Mouse (Mus musculus): ENCODE results near the gene Vrk3. TPM values are rescaled to one million over a fixed set of nuclear protein-coding genes. Genes with fewer than 3 reads are reported as not detected.
"Not testable (repeated sequence)": the region's sequence is repeated elsewhere in the genome, so short reads cannot be mapped to it uniquely, and the experiment has no call there.

Gene Vrk3
- polyA plus RNA-seq, 1 experiment: 52.2 TPM

DNA sequence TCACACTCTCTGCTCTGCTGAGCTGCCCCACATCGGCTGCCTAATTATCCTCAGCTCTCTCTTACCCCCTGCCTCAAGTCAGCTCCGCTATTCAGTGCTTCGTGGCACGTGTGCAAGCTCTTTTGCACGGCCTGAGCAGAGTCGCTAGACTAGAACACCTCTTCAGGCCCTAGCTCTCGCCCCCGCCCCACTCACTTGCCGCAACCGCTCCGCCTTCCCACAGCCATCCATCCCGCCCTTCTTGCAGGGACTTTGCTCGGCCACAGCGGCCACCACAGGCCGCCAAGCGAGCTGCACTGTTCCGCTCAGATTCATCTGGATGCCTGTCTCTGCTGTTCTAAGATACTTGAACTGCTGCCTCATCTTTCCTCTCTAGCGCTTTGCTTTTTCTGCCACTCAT is 3.1 kb upstream of the Vrk3 start:
- H3K27me3 ChIP-seq (ENCODE audit: control insufficient read depth, insufficient read depth, low read length, poor library complexity, severe bottlenecking): no peaks in the 10 kb centered on the region
- peaks cover 9% of the 10 kb centered on the region; the same call in 1 of the 2 replicates for H3K36me3 ChIP-seq (ENCODE audit: control insufficient read depth, insufficient read depth, low read length, poor library complexity, severe bottlenecking)
- peak overlapping the region; percentile 73 for H3K4me3 ChIP-seq (ENCODE audit: low read depth, low read length)
- H3K27ac ChIP-seq (ENCODE audit: insufficient read depth, low read length): no peak overlapping the region
- peaks cover 3% of the 10 kb centered on the region for H3K4me1 ChIP-seq (ENCODE audit: control insufficient read depth, insufficient read depth, low read length)
- no peaks in the 10 kb centered on the region for H3K9me3 ChIP-seq (replicated peaks; ENCODE audit: control insufficient read depth, insufficient read depth, low read length, poor library complexity, severe bottlenecking)
- peak overlapping the region; percentile 45; the same call in 1 of the 2 replicates for H3K9ac ChIP-seq (ENCODE audit: low read depth, poor library complexity, severe bottlenecking)
- TF ChIP-seq CTCF (IDR thresholded peaks at IDR 0.05; ENCODE audit: low read depth, low read length) (peak; percentile 82), EP300 (IDR thresholded peaks at IDR 0.05; ENCODE audit: insufficient read depth, low read depth, low read length) (no peak)

DNA sequence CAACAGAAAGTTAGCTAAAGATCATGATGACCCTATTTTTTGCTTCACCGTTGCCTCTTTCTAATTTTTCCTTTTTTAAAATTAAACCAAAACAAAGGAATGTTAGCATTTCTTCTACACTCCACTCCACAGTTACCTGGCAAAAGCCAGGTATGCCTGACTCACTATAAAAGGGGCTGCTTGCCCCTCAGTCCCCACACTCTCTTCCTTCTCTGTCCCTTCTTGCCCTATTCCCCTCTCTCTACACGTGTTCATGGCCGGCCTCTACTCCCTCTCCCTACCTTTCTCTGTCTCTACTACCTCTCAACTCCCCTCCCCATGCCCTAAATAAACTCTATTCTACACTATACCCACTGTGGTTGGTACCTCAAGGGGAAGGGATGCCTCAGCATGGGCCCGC is 1.1 kb upstream of the Vrk3 start:
- Histone ChIP-seq H3K9ac (ENCODE audit: low read depth, poor library complexity, severe bottlenecking) (peak overlapping the region; percentile 91), H3K4me3 (ENCODE audit: low read depth, low read length) (peak overlapping the region; percentile 95), H3K27ac (ENCODE audit: insufficient read depth, low read length) (no peak overlapping the region), H3K36me3 (ENCODE audit: control insufficient read depth, insufficient read depth, low read length, poor library complexity, severe bottlenecking) (no peaks in the 10 kb centered on the region), H3K27me3 (ENCODE audit: control insufficient read depth, insufficient read depth, low read length, poor library complexity, severe bottlenecking) (no peaks in the 10 kb centered on the region), H3K4me1 (ENCODE audit: control insufficient read depth, insufficient read depth, low read length) (peaks cover 3% of the 10 kb centered on the region), H3K9me3 (replicated peaks; ENCODE audit: control insufficient read depth, insufficient read depth, low read length, poor library complexity, severe bottlenecking) (no peaks in the 10 kb centered on the region)
- TF ChIP-seq EP300 (IDR thresholded peaks at IDR 0.05; ENCODE audit: insufficient read depth, low read depth, low read length) (no peak), CTCF (IDR thresholded peaks at IDR 0.05; ENCODE audit: low read depth, low read length) (no peak), POLR2A (IDR thresholded peaks at IDR 0.05; ENCODE audit: insufficient read depth, low read length) (no peak)

DNA sequence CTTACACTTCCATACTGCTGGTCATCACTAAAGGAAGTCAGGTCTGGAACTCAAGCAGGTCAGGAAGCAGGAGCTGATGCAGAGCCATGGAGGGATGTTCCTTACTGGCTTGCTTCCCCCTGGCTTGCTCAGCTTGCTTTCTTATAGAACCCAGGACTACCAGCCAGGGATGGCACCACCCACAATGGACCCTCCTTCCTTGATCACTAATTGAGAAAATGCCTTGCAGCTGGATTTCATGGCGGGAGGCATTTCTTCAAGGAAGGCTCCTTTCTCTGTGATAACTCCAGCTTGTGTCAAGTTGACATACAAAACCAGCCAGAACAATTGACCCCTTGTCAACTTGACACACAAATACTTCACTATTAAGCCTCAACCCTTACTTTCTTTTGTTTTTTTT is 2.7 kb downstream of the Vrk3 start, which contains the start of gene Zfp473:
Zfp473 (minus strand) TSS at position 101 of the 400 bp plus-strand sequence.
- not testable (repeated sequence) for H3K9me3 ChIP-seq (replicated peaks; ENCODE audit: control insufficient read depth, insufficient read depth, low read length, poor library complexity, severe bottlenecking); H3K9ac ChIP-seq (ENCODE audit: low read depth, poor library complexity, severe bottlenecking); H3K27me3 ChIP-seq (ENCODE audit: control insufficient read depth, insufficient read depth, low read length, poor library complexity, severe bottlenecking); H3K4me3 ChIP-seq (ENCODE audit: low read depth, low read length); H3K36me3 ChIP-seq (ENCODE audit: control insufficient read depth, insufficient read depth, low read length, poor library complexity, severe bottlenecking); H3K27ac ChIP-seq (ENCODE audit: insufficient read depth, low read length); H3K4me1 ChIP-seq (ENCODE audit: control insufficient read depth, insufficient read depth, low read length)

DNA sequence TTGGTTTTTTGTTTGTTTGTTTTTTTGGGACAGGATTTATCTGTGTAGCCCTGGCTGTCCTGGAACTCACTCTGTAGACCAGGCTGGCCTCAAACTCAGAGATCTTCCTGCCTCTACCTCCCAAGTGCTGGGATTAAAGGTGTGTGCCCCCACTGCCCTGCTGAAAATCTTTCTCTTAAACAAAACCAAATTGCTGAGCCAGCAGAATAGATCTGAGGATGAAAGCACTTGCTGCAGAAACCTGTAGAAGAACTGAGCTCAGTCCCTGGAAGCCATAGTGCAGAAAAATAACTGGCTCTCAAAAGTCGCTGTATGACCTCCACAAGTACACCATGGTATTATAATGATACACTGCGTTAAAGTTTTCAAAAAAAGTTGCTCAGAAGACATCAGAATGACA is 9.0 kb downstream of the Vrk3 start:
- TF ChIP-seq EP300 (IDR thresholded peaks at IDR 0.05; ENCODE audit: insufficient read depth, low read depth, low read length) (no peak), CTCF (IDR thresholded peaks at IDR 0.05; ENCODE audit: low read depth, low read length) (no peak), POLR2A (IDR thresholded peaks at IDR 0.05; ENCODE audit: insufficient read depth, low read length) (no peak)
- no peak overlapping the region for H3K4me3 ChIP-seq (ENCODE audit: low read depth, low read length)
- H3K9ac ChIP-seq (ENCODE audit: low read depth, poor library complexity, severe bottlenecking): no peak overlapping the region
- no peaks in the 10 kb centered on the region for H3K27me3 ChIP-seq (ENCODE audit: control insufficient read depth, insufficient read depth, low read length, poor library complexity, severe bottlenecking)
- no peaks in the 10 kb centered on the region for H3K4me1 ChIP-seq (ENCODE audit: control insufficient read depth, insufficient read depth, low read length)
- H3K9me3 ChIP-seq (replicated peaks; ENCODE audit: control insufficient read depth, insufficient read depth, low read length, poor library complexity, severe bottlenecking): no peaks in the 10 kb centered on the region
- H3K36me3 ChIP-seq (ENCODE audit: control insufficient read depth, insufficient read depth, low read length, poor library complexity, severe bottlenecking): peaks cover 5% of the 10 kb centered on the region
- no peak overlapping the region for H3K27ac ChIP-seq (ENCODE audit: insufficient read depth, low read length)

DNA sequence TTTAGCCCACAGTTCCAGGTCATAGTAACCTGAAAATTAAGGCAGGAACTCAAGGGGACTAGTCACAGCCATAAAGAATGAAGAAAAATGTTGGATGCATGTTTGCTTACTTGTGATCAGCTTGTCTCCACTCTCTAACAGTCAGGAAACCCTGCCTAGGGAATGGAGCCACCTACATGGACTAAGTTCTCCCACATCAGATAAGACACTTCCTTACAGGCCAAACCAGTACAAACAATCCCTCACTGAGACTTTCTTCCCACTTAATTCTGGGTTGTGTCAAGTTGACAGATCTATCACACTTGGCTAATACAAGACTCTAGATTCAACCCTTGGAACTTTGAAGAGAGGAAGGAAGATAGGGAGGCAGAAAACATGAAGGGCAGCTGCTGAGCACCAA is 12.2 kb downstream of the Vrk3 start:
- no peaks in the 10 kb centered on the region for H3K9me3 ChIP-seq (replicated peaks; ENCODE audit: control insufficient read depth, insufficient read depth, low read length, poor library complexity, severe bottlenecking)
- no peaks in the 10 kb centered on the region for H3K27me3 ChIP-seq (ENCODE audit: control insufficient read depth, insufficient read depth, low read length, poor library complexity, severe bottlenecking)
- no peak overlapping the region for H3K9ac ChIP-seq (ENCODE audit: low read depth, poor library complexity, severe bottlenecking)
- no peak for TF ChIP-seq POLR2A (IDR thresholded peaks at IDR 0.05; ENCODE audit: insufficient read depth, low read length)
- no peak for TF ChIP-seq EP300 (IDR thresholded peaks at IDR 0.05; ENCODE audit: insufficient read depth, low read depth, low read length)
- TF ChIP-seq CTCF (IDR thresholded peaks at IDR 0.05; ENCODE audit: low read depth, low read length): no peak
- peaks cover 7% of the 10 kb centered on the region for H3K36me3 ChIP-seq (ENCODE audit: control insufficient read depth, insufficient read depth, low read length, poor library complexity, severe bottlenecking)
- no peak overlapping the region for H3K27ac ChIP-seq (ENCODE audit: insufficient read depth, low read length)
- H3K4me1 ChIP-seq (ENCODE audit: control insufficient read depth, insufficient read depth, low read length): no peaks in the 10 kb centered on the region
- no peak overlapping the region for H3K4me3 ChIP-seq (ENCODE audit: low read depth, low read length)

GRCm38 (mm10) chr7:44768129-44768528 is 19.9 kb downstream of the Vrk3 start:
- Histone ChIP-seq H3K36me3 (ENCODE audit: control insufficient read depth, insufficient read depth, low read length, poor library complexity, severe bottlenecking) (peaks cover 2% of the 10 kb centered on the region; the same call in 1 of the 2 replicates), H3K9ac (ENCODE audit: low read depth, poor library complexity, severe bottlenecking) (no peak overlapping the region), H3K9me3 (replicated peaks; ENCODE audit: control insufficient read depth, insufficient read depth, low read length, poor library complexity, severe bottlenecking) (no peaks in the 10 kb centered on the region), H3K27me3 (ENCODE audit: control insufficient read depth, insufficient read depth, low read length, poor library complexity, severe bottlenecking) (no peaks in the 10 kb centered on the region), H3K27ac (ENCODE audit: insufficient read depth, low read length) (no peak overlapping the region), H3K4me1 (ENCODE audit: control insufficient read depth, insufficient read depth, low read length) (no peaks in the 10 kb centered on the region), H3K4me3 (ENCODE audit: low read depth, low read length) (no peak overlapping the region)
- TF ChIP-seq CTCF (IDR thresholded peaks at IDR 0.05; ENCODE audit: low read depth, low read length): no peak
- TF ChIP-seq POLR2A (IDR thresholded peaks at IDR 0.05; ENCODE audit: insufficient read depth, low read length): no peak
- TF ChIP-seq EP300 (IDR thresholded peaks at IDR 0.05; ENCODE audit: insufficient read depth, low read depth, low read length): no peak
